Mouse (Mus musculus): ENCODE data around the gene Usp44. TPM values are rescaled to one million over a fixed set of nuclear protein-coding genes. Genes with fewer than 3 reads are reported as not detected.

Usp44 gene
- polyA plus RNA-seq, 1 experiment: 0.03 TPM

- Histone ChIP-seq H3K4me3 (ENCODE audit: insufficient read depth, low read depth, low read length) (no peak overlapping the region), H3K27ac (ENCODE audit: insufficient read depth, low read depth, low read length) (no peak overlapping the region), H3K4me1 (ENCODE audit: control insufficient read depth, insufficient read depth, low read length) (no peaks in the 10 kb centered on the region; the same call in 1 of the 2 replicates), H3K27me3 (replicated peaks; ENCODE audit: control insufficient read depth, insufficient read depth, low read length) (no peaks in the 10 kb centered on the region), H3K36me3 (ENCODE audit: control insufficient read depth, insufficient read depth, low read length) (no peaks in the 10 kb centered on the region)
- peak; percentile 33 for DNase-seq
- 42% methylated on average over 7 of the region's 7 CpGs for WGBS
- TF ChIP-seq POLR2A (IDR thresholded peaks at IDR 0.05; ENCODE audit: low read depth, low read length) (no peak), CTCF (conservative IDR thresholded peaks at IDR 0.05; ENCODE audit: insufficient read depth, insufficient read length, low read depth, low read length) (no peak)
Observed at GRCm38 (mm10) chr10:93810590-93811185, 20.7 kb upstream of the Usp44 start.

GRCm38 (mm10) chr10:93812098-93812497, 19.3 kb upstream of the Usp44 start:
- Histone ChIP-seq H3K36me3 (ENCODE audit: control insufficient read depth, insufficient read depth, low read length) (no peaks in the 10 kb centered on the region), H3K27ac (ENCODE audit: insufficient read depth, low read depth, low read length) (no peak overlapping the region), H3K27me3 (replicated peaks; ENCODE audit: control insufficient read depth, insufficient read depth, low read length) (no peaks in the 10 kb centered on the region; the same call in 1 of the 2 replicates), H3K4me3 (ENCODE audit: insufficient read depth, low read depth, low read length) (no peak overlapping the region), H3K4me1 (ENCODE audit: control insufficient read depth, insufficient read depth, low read length) (no peaks in the 10 kb centered on the region; the same call in 1 of the 2 replicates)
- 88% methylated on average over 7 of the region's 7 CpGs for WGBS
- DNase-seq: no peak
- TF ChIP-seq POLR2A (IDR thresholded peaks at IDR 0.05; ENCODE audit: low read depth, low read length) (no peak), CTCF (conservative IDR thresholded peaks at IDR 0.05; ENCODE audit: insufficient read depth, insufficient read length, low read depth, low read length) (no peak)

- 10% methylated on average over 10 of the region's 10 CpGs for WGBS
- TF ChIP-seq POLR2A (IDR thresholded peaks at IDR 0.05; ENCODE audit: low read depth, low read length): no peak
- TF ChIP-seq CTCF (conservative IDR thresholded peaks at IDR 0.05; ENCODE audit: insufficient read depth, insufficient read length, low read depth, low read length): peak; percentile 81
- no peak overlapping the region for H3K27ac ChIP-seq (ENCODE audit: insufficient read depth, low read depth, low read length)
Observed at GRCm38 (mm10) chr10:93812774-93813415, 18.5 kb upstream of the Usp44 start.

GRCm38 (mm10) chr10:93813755-93814154, 17.6 kb upstream of the Usp44 start:
- Histone ChIP-seq H3K27me3 (replicated peaks; ENCODE audit: control insufficient read depth, insufficient read depth, low read length) (no peaks in the 10 kb centered on the region; the same call in 1 of the 2 replicates), H3K4me3 (ENCODE audit: insufficient read depth, low read depth, low read length) (no peak overlapping the region), H3K4me1 (ENCODE audit: control insufficient read depth, insufficient read depth, low read length) (no peaks in the 10 kb centered on the region; the same call in 1 of the 2 replicates), H3K27ac (ENCODE audit: insufficient read depth, low read depth, low read length) (no peak overlapping the region), H3K36me3 (ENCODE audit: control insufficient read depth, insufficient read depth, low read length) (no peaks in the 10 kb centered on the region)
- no peak for DNase-seq
- TF ChIP-seq POLR2A (IDR thresholded peaks at IDR 0.05; ENCODE audit: low read depth, low read length): no peak
- TF ChIP-seq CTCF (conservative IDR thresholded peaks at IDR 0.05; ENCODE audit: insufficient read depth, insufficient read length, low read depth, low read length): no peak
- WGBS: 76% methylated on average over 10 of the region's 10 CpGs

More at GRCm38 (mm10) chr10:93812774-93813415, 18.5 kb upstream of the Usp44 start:
- Histone ChIP-seq H3K36me3 (ENCODE audit: control insufficient read depth, insufficient read depth, low read length) (no peaks in the 10 kb centered on the region), H3K4me1 (ENCODE audit: control insufficient read depth, insufficient read depth, low read length) (no peaks in the 10 kb centered on the region; the same call in 1 of the 2 replicates), H3K27me3 (replicated peaks; ENCODE audit: control insufficient read depth, insufficient read depth, low read length) (no peaks in the 10 kb centered on the region; the same call in 1 of the 2 replicates), H3K4me3 (ENCODE audit: insufficient read depth, low read depth, low read length) (no peak overlapping the region)
- DNase-seq: peak; percentile 78

GRCm38 (mm10) chr10:93818661-93819060, 12.7 kb upstream of the Usp44 start:
- Histone ChIP-seq H3K4me1 (ENCODE audit: control insufficient read depth, insufficient read depth, low read length) (no peaks in the 10 kb centered on the region), H3K36me3 (ENCODE audit: control insufficient read depth, insufficient read depth, low read length) (no peaks in the 10 kb centered on the region), H3K27me3 (replicated peaks; ENCODE audit: control insufficient read depth, insufficient read depth, low read length) (no peaks in the 10 kb centered on the region; the same call in 1 of the 2 replicates), H3K4me3 (ENCODE audit: insufficient read depth, low read depth, low read length) (no peak overlapping the region), H3K27ac (ENCODE audit: insufficient read depth, low read depth, low read length) (no peak overlapping the region)
- TF ChIP-seq POLR2A (IDR thresholded peaks at IDR 0.05; ENCODE audit: low read depth, low read length): no peak
- TF ChIP-seq CTCF (conservative IDR thresholded peaks at IDR 0.05; ENCODE audit: insufficient read depth, insufficient read length, low read depth, low read length): peak; percentile 44
- peak; percentile 76 for DNase-seq
- WGBS: 27% methylated on average over 7 of the region's 7 CpGs

- no peak for DNase-seq
- no peak overlapping the region for H3K4me3 ChIP-seq (ENCODE audit: insufficient read depth, low read depth, low read length)
- TF ChIP-seq POLR2A (IDR thresholded peaks at IDR 0.05; ENCODE audit: low read depth, low read length) (no peak), CTCF (conservative IDR thresholded peaks at IDR 0.05; ENCODE audit: insufficient read depth, insufficient read length, low read depth, low read length) (no peak)
- WGBS: 73% methylated on average over 9 of the region's 9 CpGs
- peaks cover 8% of the 10 kb centered on the region for H3K27me3 ChIP-seq (replicated peaks; ENCODE audit: control insufficient read depth, insufficient read depth, low read length)
- no peaks in the 10 kb centered on the region for H3K36me3 ChIP-seq (ENCODE audit: control insufficient read depth, insufficient read depth, low read length)
- H3K4me1 ChIP-seq (ENCODE audit: control insufficient read depth, insufficient read depth, low read length): no peaks in the 10 kb centered on the region
- no peak overlapping the region for H3K27ac ChIP-seq (ENCODE audit: insufficient read depth, low read depth, low read length)
Observed at GRCm38 (mm10) chr10:93829898-93830831, 1.2 kb upstream of the Usp44 start.
